Mouse (Mus musculus) thymus, postnatal 10 days (tissue): ENCODE measurements around the gene Rab14.

Source experiments
- DNase-seq, 2 experiments: peaks; one replicate each; pipeline ENCODE4 v3.0.0; 2021; ENCODE audit warnings: low spot score in 2 of 2

Gene Rab14

DNA sequence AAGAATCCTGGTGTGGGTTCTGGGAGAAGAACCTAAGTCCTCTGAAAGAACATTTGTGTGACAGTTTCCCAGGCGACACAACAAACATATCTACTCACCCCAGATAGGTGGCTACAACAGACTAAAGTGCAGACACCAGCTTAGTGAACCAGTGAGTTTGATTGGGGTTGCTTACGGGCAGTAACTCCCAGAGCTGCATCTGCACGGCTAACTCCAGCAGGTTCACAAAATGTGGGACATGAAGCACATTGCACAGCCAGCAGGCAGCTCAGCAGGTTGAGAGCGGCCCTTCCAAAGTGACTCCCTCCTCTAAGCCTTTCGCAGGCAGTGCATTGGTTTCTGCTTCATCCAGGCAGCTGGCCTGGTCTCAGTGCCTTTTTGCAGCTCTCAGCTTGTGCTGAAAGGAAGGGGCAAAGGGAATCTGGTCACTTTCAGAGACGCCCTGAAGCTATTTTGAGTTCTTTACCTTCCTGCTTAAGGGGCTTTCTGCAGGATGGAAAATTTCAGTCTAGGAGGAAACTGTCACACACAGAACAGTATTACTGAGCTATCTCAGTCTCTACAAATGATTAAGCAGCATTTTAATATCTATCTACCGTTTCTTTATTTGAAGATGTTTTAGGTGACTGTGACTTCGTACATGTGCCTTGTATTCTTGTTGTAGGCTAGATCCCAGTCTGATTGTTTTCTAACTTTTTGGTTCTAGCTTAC lies 46.9 kb downstream of the Rab14 start:
- DNase-seq, result no peak

DNA sequence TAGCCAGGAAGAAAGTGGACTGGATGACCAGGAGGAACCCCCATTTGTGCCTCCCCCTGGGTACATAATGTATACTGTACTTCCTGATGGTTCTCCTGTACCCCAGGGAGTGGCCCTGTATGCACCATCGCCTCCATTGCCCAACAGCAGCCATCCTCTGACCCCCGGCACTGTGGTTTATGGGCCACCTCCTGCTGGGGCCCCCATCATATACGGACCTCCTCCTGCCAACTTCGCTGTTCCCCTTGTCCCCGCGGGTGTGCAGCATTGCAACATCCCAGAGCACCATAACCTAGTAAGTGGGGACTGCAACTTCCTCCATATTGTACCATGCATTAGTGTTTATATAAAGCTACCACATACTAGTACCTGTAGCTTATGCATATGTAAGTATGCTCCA lies 47.7 kb downstream of the Rab14 start:
- no peak for DNase-seq

DNA sequence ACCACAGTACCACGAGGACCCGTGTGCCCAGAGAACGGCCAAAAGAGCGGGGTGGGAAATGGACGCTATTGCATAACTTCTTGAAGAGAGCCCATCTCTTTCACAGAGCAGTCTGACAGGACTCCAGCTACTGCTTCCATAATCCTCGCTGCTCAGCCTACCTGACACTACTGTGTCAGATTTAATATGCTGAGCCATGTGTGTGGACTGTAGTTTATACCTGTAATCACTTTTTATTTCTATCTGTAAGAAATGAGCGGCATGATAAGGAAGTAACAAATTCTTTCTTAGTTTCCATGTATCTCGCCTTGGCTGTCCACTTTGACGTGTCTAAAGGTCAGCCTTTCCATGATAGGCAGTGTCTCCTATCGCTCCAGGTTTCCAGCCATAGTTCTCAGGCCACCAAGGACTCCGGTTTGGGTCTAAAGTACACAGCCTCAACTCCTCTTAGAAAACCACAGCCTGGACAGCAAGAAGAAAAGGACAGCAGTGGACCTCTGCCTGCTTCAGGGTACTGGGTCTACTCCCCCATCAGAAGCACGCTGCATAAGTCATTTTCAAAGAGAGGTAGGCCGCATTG lies 49.5 kb downstream of the Rab14 start:
- DNase-seq, result no peak

DNA sequence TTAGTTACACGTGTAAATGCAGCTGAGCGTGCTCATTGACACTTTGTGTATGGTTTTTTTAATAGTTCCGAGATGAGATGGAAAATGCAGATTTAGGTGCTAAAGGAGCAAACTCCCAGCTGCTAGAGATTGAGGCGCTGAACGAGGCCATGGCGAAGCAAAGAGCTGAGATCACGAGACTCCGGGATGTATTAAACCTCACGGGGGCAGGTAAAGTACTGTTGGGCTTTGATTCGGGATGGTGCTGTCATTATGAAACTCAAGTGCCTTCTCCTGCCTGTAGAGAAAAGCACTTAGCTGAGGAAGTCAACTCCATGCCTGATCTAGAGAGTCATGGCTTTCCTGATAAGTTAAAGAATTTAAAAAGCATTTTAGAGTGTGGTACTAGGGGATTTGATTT lies 52.1 kb downstream of the Rab14 start:
- no peak for DNase-seq

DNA sequence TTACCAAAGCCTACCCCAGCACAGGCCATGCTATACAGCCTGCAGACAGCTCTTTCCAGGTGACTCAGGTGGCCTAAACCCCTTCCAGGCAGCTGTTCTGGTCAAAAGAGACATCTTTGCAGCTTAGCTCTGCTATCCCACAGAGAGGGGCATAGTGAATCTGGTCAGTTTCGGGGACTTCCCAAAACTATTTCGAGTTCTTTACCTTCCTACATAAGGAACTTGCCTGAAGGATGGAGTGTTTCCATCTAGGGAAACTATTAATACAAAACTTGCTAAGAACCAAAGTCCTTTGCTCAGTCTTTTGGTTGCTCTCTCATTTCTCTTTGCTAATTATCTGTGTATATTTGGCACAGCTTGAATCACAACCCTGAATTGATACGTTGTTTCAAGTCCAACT lies 59.2 kb downstream of the Rab14 start:
- no peak for DNase-seq

DNA sequence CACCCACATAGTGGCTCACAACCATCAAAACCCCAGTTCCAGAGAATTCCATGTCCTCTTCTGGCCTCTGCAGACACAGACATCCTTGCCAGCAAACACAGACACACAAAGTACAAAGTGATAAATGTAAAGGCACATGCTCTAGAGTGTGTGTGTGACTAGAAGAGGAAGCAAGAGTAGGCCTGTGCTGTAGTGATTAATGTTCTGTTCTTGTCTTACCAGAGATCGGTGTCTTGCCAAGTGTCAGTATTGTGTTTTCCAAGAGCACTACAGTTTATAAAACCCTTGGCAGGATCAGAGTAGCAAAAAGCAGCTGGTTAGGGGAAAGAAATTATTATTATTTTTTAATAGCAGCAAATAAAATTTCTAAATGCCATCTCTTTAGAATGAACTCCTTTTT lies 62.3 kb downstream of the Rab14 start:
- no peak for DNase-seq

DNA sequence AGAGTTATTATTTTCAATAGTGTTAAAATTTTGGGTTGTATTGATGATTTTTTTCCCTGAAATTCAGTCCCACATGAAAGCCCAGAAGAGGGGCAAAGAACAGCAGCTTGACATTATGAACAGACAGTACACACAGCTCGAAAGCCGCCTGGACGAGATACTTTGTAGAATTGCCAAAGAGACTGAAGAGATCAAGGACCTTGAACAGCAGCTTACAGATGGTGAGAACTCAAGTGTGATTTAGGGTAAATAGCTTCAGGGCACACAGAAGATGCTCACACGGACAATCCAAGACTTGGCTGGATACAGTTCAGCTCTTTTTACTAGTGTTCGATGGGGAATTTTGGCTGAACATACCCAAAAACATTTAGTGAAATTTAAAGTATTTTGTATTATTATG lies 67.0 kb downstream of the Rab14 start:
- no peak for DNase-seq

DNA sequence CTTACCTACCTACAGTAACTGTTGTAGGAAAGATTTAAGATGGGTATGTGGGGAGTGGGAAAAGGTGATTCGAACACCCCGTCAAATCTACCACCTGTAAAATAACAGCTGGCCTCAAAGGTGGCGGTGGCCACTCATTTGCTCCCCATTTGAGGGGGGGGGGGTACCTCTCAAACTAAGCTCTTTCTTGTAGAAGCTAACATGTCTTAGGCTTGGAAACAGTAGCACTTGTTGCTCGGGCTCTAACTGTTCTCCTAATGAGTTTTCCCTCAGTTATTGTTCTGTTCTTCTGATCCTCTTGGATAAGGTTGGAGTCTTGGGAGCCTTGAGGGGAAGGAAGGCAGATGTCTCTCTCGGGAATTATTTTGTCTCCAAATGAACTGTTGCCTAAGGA lies 68.3 kb downstream of the Rab14 start:
- no peak for DNase-seq

DNA sequence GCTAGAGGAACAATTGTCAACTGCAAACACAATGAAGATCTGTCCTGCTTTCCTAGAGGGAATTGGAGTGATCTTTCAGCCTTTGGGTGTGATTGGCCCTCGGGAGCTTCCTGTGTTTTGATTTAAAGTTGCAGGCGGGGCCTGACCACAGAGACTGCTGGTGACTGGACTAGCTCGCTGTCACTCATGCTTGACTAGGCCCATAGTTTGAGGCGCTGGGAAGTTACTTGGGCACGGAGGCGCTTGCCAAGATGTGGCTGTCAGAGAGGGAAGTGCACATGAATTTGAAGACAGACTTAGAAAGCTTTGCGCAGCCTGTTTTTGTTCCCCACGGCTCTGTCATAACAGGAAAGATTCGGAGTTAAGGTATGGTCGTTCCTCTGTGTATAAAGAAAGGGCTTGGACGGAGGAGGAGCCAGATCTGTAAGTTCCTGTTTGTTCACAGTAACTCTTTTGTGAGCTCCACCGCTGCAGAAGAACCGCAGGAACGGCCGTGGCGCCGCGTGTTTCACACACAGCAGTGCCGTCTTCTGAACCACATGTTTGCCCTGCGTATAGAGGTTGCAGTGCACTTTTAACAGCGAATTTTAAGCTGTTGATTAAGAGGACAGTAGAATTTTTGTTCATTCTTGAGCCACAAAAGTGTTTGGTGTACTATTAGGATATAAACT lies 68.8 kb downstream of the Rab14 start:
- peak; percentile 92 for DNase-seq

DNA sequence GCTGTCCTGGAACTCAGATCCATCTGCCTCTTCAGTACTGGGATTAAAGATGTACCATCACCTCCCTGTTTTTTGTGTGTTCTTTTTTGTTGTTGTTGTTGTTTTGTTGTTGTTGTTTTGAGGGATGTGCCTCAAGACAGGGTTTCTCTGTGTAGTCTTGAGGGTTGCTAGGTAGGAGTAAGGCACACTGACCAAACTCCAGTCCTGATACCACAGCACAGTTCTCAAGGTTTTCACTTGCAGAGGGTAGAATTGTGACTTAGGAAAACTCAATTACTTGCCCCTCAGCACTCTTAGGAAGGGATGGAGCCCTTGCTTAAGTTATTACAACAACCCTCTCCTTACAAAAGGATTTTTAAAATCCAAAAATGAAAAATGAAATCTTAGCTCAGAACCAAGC lies 69.4 kb downstream of the Rab14 start:
- no peak for DNase-seq
